Mouse (Mus musculus) hematopoietic stem cell, adult 5-6 weeks (primary cell): Measurements from ENCODE around the gene Pced1b. TPM values are rescaled to one million over a fixed set of nuclear protein-coding genes. Genes with fewer than 3 reads are reported as not detected.
A peak's percentile ranks its signal among the peaks of the same experiment; 100 is the strongest.

Experiments used
- ATAC-seq, 2 experiments: fragments of 125-278 bp in 1 of 2; replicated peaks in 1 of 2; 2 replicates each; pipeline ENCODE4 v1.8.0; 2016 to 2017; ENCODE audit warnings: inconsistent platforms in 2 of 2, mild to moderate bottlenecking in 2 of 2, moderate number of reproducible peaks in 2 of 2, low read depth in 1 of 2, moderate TSS enrichment in 1 of 2; ENCODE audit not compliant: low FRiP score in 2 of 2, poor library complexity in 2 of 2, severe bottlenecking in 2 of 2, insufficient read depth in 1 of 2, low TSS enrichment in 1 of 2
- total RNA-seq: library from RNA; stranded (forward); fragments of 172-1452, 232-1000 nt; gene quantifications from 2 replicates; pipeline ENCODE4 v1.2.3, GENCODE M21; 2017

Pced1b gene
- total RNA-seq, 1 experiment from 2014 or later: 8.8 TPM

DNA sequence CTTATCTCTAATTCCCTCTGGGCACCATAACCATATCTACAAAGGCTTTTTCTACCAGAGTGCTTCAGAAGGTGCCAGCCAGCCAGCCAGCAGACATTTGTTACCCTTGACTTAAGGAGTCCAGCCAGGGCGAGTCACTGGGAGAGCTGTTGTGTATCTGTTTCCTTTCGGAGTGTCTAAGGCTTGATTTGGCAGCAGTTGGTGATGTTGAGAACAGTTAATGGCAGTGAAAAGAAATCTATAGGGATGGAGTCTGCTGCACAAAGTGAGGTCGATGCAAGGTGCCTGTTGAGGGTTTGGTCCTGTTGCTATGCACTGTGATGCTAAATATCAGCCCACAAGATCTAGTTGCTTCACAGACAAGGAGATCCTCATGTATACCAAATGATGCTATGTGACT, 178.1 kb downstream of the Pced1b start:
- ATAC-seq: 0 out of 4 replicates have a peak, but pooled peaks of 1 of the 2 experiments have one; percentile 26

DNA sequence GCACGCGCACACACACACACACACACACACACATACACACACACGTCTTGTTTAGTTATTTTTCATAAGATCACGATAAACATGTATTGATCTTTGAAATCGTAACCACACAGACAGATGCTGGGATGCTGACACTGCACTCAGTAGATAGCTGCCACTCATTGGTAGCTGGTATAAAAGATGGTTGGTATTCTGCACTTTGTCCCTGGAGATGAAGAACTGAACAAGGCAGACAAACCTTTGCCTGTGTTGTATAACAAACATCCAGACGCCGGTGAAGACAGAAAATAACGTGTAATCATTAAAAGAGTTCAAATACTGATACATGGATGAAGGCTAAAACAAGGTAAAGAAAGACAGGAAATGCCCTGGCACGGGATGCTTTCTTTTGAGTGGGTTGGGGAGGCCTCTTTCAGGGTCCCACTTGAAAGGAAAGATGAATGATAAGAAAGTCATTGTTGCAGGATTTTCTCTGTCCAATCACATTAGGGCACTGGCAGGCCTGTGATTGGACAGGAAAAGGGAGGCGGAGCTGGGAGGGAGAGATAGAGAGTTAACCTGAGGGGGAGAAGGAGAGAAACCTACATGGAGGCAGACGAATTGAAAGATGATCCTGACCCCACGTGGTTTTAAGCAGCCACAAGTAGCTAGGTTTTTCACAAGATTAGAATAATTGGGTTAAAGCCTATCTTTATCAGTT, 182.4 kb downstream of the Pced1b start:
- ATAC-seq: no peak

- ATAC-seq: no peak
These were observed 184.6 kb downstream of the Pced1b start for GRCm38 (mm10) chr15:97431533-97431932.

DNA sequence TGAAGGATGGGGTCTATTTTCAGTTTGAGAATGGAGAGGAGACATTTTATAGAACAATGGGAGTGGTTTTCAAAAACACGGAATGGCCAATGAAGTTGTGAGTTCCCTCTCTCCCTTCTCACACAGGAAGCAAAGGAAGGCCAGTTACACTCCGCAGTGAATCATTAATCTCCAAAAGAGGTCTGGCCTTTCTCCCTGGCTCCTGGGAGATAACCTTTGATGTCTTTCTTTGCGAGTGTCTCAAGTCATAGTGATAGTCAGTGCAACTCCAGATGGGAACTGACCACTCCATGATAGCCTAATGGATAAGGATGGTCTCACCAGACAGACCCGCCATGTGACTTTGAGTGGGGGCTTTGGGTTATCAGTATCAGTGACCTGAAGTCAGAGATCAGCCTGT, 185.3 kb downstream of the Pced1b start:
- no peak for ATAC-seq

Other genes with a start within 250 kb of the Pced1b start
- not detected in 2 replicates for gene Slc38a4, start 191.2 kb upstream of the Pced1b start, total RNA-seq
- gene Amigo2, start 180 bp downstream of the Pced1b start, total RNA-seq: 4.3 and 5.9 TPM in 2 replicates